Mouse (Mus musculus) MEL (cell line): ENCODE data around the gene Cpm. TPM values are rescaled to one million over a fixed set of nuclear protein-coding genes. Genes with fewer than 3 reads are reported as not detected.

Experiments
- DNase-seq: peaks from one replicate; pipeline ENCODE4 v3.0.0; 2011; ENCODE audit warnings: low read depth, low spot score
- H3K27ac ChIP-seq: 2 replicates; pipeline ENCODE4 v1.5.1; 2012; ENCODE audit warnings: low read depth, mild to moderate bottlenecking, control low read depth, low read length, moderate library complexity; ENCODE audit not compliant: control insufficient read depth
- H3K27me3 ChIP-seq, 2 experiments: fragments of 150-350 bp in 1 of 2; sonication (generic) in 1 of 2; 2 replicates each; pipeline ENCODE4 v1.6.1; 2012; ENCODE audit warnings: low read length in 2 of 2, mild to moderate bottlenecking in 2 of 2, improper control_type of control experiment in 1 of 2, moderate library complexity in 1 of 2; ENCODE audit not compliant: insufficient read depth in 2 of 2, control insufficient read depth in 1 of 2
- H3K36me3 ChIP-seq, 2 experiments: 2 replicates each; pipeline ENCODE4 v1.6.1; 2012 to 2014; ENCODE audit warnings: low read length in 2 of 2, improper control_type of control experiment in 1 of 2, inconsistent platforms in 1 of 2, mild to moderate bottlenecking in 1 of 2; ENCODE audit not compliant: insufficient read depth in 2 of 2, control insufficient read depth in 1 of 2
- H3K4me1 ChIP-seq, 2 experiments: fragments of 150-350 bp in 1 of 2; sonication (generic) in 1 of 2; 2 replicates each; pipeline ENCODE4 v1.6.1; 2012; ENCODE audit warnings: low read length in 2 of 2, improper control_type of control experiment in 1 of 2, mild to moderate bottlenecking in 1 of 2; ENCODE audit not compliant: insufficient read depth in 2 of 2, control insufficient read depth in 1 of 2
- H3K4me3 ChIP-seq, 2 experiments: fragments of 150-350 bp in 1 of 2; sonication (generic) in 1 of 2; 2 replicates each; pipeline ENCODE4 v1.5.1; 2012; ENCODE audit warnings: low read depth in 2 of 2, low read length in 2 of 2, mild to moderate bottlenecking in 2 of 2, moderate library complexity in 2 of 2, control low read depth in 1 of 2, improper control_type of control experiment in 1 of 2; ENCODE audit not compliant: control insufficient read depth in 1 of 2, insufficient read depth in 1 of 2
- H3K79me2 ChIP-seq: 2 replicates; pipeline ENCODE4 v1.6.1; 2012; ENCODE audit warnings: mild to moderate bottlenecking, low read length, moderate library complexity; ENCODE audit not compliant: control insufficient read depth, poor library complexity, insufficient read depth
- H3K9ac ChIP-seq: 2 replicates; pipeline ENCODE4 v1.6.1; 2012; ENCODE audit warnings: low read depth, mild to moderate bottlenecking, control low read depth, low read length, moderate library complexity; ENCODE audit not compliant: control insufficient read depth, poor library complexity, severe bottlenecking
- H3K9me3 ChIP-seq: fragments of 150-350 bp; sonication (generic); replicated peaks from 2 replicates; pipeline ENCODE4 v1.6.1; 2012; ENCODE audit warnings: mild to moderate bottlenecking, low read length, improper control_type of control experiment, moderate library complexity; ENCODE audit not compliant: insufficient read depth
- BHLHE40 ChIP-seq: IDR thresholded peaks from 2 replicates; pipeline ENCODE4 v1.6.1; 2012; ENCODE audit warnings: low read depth, mild to moderate bottlenecking, inconsistent platforms, low read length, improper control_type of control experiment, borderline replicate concordance
- CHD2 ChIP-seq: IDR thresholded peaks from 2 replicates; pipeline ENCODE4 v1.6.1; 2011; ENCODE audit warnings: low read length, improper control_type of control experiment
- CTCF ChIP-seq, 3 experiments: IDR thresholded peaks in 2 of 3; conservative IDR thresholded peaks in 1 of 3; 2 replicates each; pipeline ENCODE4 v1.5.1; 2011 to 2012; ENCODE audit warnings: low read length in 3 of 3, low read depth in 2 of 3, mild to moderate bottlenecking in 2 of 3, improper control_type of control experiment in 1 of 3, inconsistent platforms in 1 of 3, mixed read lengths in 1 of 3, moderate library complexity in 1 of 3; ENCODE audit not compliant: control insufficient read depth in 1 of 3, insufficient read depth in 1 of 3, poor library complexity in 1 of 3, severe bottlenecking in 1 of 3
- E2F4 ChIP-seq: IDR thresholded peaks from 2 replicates; pipeline ENCODE4 v1.6.1; 2011; ENCODE audit warnings: low read depth, low read length, improper control_type of control experiment, borderline replicate concordance
- ELF1 ChIP-seq: IDR thresholded peaks from 2 replicates; pipeline ENCODE4 v1.6.1; 2014; ENCODE audit warnings: low read depth, mild to moderate bottlenecking, inconsistent platforms, low read length, improper control_type of control experiment, moderate library complexity
- ETS1 ChIP-seq: IDR thresholded peaks from 2 replicates; pipeline ENCODE4 v1.6.1; 2012; ENCODE audit warnings: low read depth, mild to moderate bottlenecking, inconsistent platforms, low read length, improper control_type of control experiment, moderate library complexity
- GABPA ChIP-seq: IDR thresholded peaks from 2 replicates; pipeline ENCODE4 v1.6.1; 2012; ENCODE audit warnings: low read depth, mild to moderate bottlenecking, inconsistent platforms, low read length, improper control_type of control experiment, moderate library complexity
- GATA1 ChIP-seq: IDR thresholded peaks from 2 replicates; pipeline ENCODE4 v1.6.1; 2011; ENCODE audit warnings: low read depth, low read length, improper control_type of control experiment
- MAX ChIP-seq: IDR thresholded peaks from 2 replicates; pipeline ENCODE4 v1.6.1; 2011; ENCODE audit warnings: low read length, improper control_type of control experiment
- MAZ ChIP-seq: IDR thresholded peaks from 2 replicates; pipeline ENCODE4 v1.6.1; 2012; ENCODE audit warnings: low read depth, mild to moderate bottlenecking, inconsistent platforms, low read length, improper control_type of control experiment
- MEF2A ChIP-seq: IDR thresholded peaks from 2 replicates; pipeline ENCODE4 v1.6.1; 2014; ENCODE audit warnings: low read depth, mild to moderate bottlenecking, inconsistent platforms, low read length, improper control_type of control experiment; ENCODE audit not compliant: poor library complexity, insufficient replicate concordance, severe bottlenecking; ENCODE audit errors: extremely low read depth
- MXI1 ChIP-seq: IDR thresholded peaks from 2 replicates; pipeline ENCODE4 v1.6.1; 2011; ENCODE audit warnings: mild to moderate bottlenecking, low read depth, low read length, improper control_type of control experiment
- MYB ChIP-seq: IDR thresholded peaks from 2 replicates; pipeline ENCODE4 v1.6.1; 2011; ENCODE audit warnings: mild to moderate bottlenecking, low read depth, low read length, improper control_type of control experiment
- MYC ChIP-seq: IDR thresholded peaks from 2 replicates; pipeline ENCODE4 v1.6.1; 2011; ENCODE audit warnings: low read depth, mild to moderate bottlenecking, low read length, improper control_type of control experiment, moderate library complexity
- POLR2A ChIP-seq, 2 experiments: IDR thresholded peaks; 2 replicates each; pipeline ENCODE4 v1.6.1; 2011 to 2012; ENCODE audit warnings: low read length in 2 of 2, mild to moderate bottlenecking in 2 of 2, control low read depth in 1 of 2, improper control_type of control experiment in 1 of 2, low read depth in 1 of 2, moderate library complexity in 1 of 2; ENCODE audit not compliant: control insufficient read depth in 1 of 2, insufficient read depth in 1 of 2, poor library complexity in 1 of 2
- POLR2AphosphoS5 ChIP-seq: IDR thresholded peaks from 2 replicates; pipeline ENCODE4 v1.6.1; 2012; ENCODE audit warnings: low read depth, borderline replicate concordance, mild to moderate bottlenecking, inconsistent platforms, low read length, moderate library complexity, mixed read lengths
- SIN3A ChIP-seq: IDR thresholded peaks from 2 replicates; pipeline ENCODE4 v1.6.1; 2012; ENCODE audit warnings: low read length, improper control_type of control experiment, inconsistent platforms
- SMC3 ChIP-seq: IDR thresholded peaks from 2 replicates; pipeline ENCODE4 v1.6.1; 2011; ENCODE audit warnings: low read depth, low read length, improper control_type of control experiment
- TAL1 ChIP-seq: IDR thresholded peaks from 2 replicates; pipeline ENCODE4 v1.6.1; 2012; ENCODE audit warnings: mild to moderate bottlenecking, inconsistent platforms, low read length, moderate library complexity, mixed read lengths
- USF1 ChIP-seq: IDR thresholded peaks from 2 replicates; pipeline ENCODE4 v1.6.1; 2014; ENCODE audit warnings: low read depth, mild to moderate bottlenecking, inconsistent platforms, low read length, improper control_type of control experiment, moderate library complexity
- USF2 ChIP-seq, 2 experiments: IDR thresholded peaks; 2 replicates each; pipeline ENCODE4 v1.6.1; 2011 to 2012; ENCODE audit warnings: improper control_type of control experiment in 2 of 2, low read length in 2 of 2, borderline replicate concordance in 1 of 2, inconsistent platforms in 1 of 2, low read depth in 1 of 2, mild to moderate bottlenecking in 1 of 2; ENCODE audit not compliant: insufficient read depth in 1 of 2
- ZKSCAN1 ChIP-seq: IDR thresholded peaks from 2 replicates; pipeline ENCODE4 v1.6.1; 2012; ENCODE audit warnings: low read depth, mild to moderate bottlenecking, inconsistent platforms, low read length, improper control_type of control experiment, moderate library complexity
- polyA plus RNA-seq, 2 experiments: library from polyadenylated mRNA; stranded (reverse) in 1 of 2; unstranded in 1 of 2; fragments of >175 nt in 1 of 2; fragments of >200 nt in 1 of 2; gene quantifications; 2 replicates each; pipeline versions ENCODE4 v1.2.1 to v1.2.4; 2012; ENCODE audit warnings: low replicate concordance in 2 of 2, low read depth in 1 of 2; ENCODE audit not compliant: insufficient read length in 2 of 2, insufficient read depth in 1 of 2, missing spikeins in 1 of 2
- total RNA-seq: library from RNA; depleted of rRNA; stranded (reverse); fragments of 300-350 nt; gene quantifications from 2 replicates; pipeline ENCODE4 v1.2.3, GENCODE M21; 2012

Gene Cpm
- total and polyA plus RNA-seq, 3 experiments, result 0.04 to 0.40 TPM; not detected in 1

GRCm38 (mm10) chr10:117626840-117627615, 2.3 kb upstream of the Cpm start:
- H3K4me3 ChIP-seq, result no peak overlapping the region
- H3K36me3 ChIP-seq, result no peaks in the 10 kb centered on the region
- no peaks in the 10 kb centered on the region for H3K79me2 ChIP-seq
- H3K27me3 ChIP-seq, result no peaks in the 10 kb centered on the region
- no peaks in the 10 kb centered on the region for H3K4me1 ChIP-seq
- no peaks in the 10 kb centered on the region for H3K9me3 ChIP-seq
- no peak for TF ChIP-seq SIN3A
- no peak for TF ChIP-seq USF2 (IDR thresholded peaks at IDR 0.05; ENCODE audit: borderline replicate concordance in 1 of 2, insufficient read depth in 1 of 2, low read depth in 1 of 2, low read length in 2 of 2)
- no peak for TF ChIP-seq ETS1
- no peak for TF ChIP-seq CHD2
- no peak for TF ChIP-seq MYB
- no peak for TF ChIP-seq MXI1
- no peak for TF ChIP-seq MAZ
- TF ChIP-seq ZKSCAN1, result no peak
- no peak overlapping the region for H3K9ac ChIP-seq
- no peak for DNase-seq
- H3K27ac ChIP-seq, result no peak overlapping the region

GRCm38 (mm10) chr10:117627616-117627930, 1.7 kb upstream of the Cpm start:
- H3K27ac ChIP-seq, result no peak overlapping the region
- no peaks in the 10 kb centered on the region for H3K79me2 ChIP-seq
- DNase-seq, result no peak
- no peaks in the 10 kb centered on the region for H3K9me3 ChIP-seq
- H3K9ac ChIP-seq, result no peak overlapping the region
- no peak overlapping the region for H3K4me3 ChIP-seq
- H3K36me3 ChIP-seq, result no peaks in the 10 kb centered on the region
- TF ChIP-seq USF2 (IDR thresholded peaks at IDR 0.05; ENCODE audit: borderline replicate concordance in 1 of 2, insufficient read depth in 1 of 2, low read depth in 1 of 2, low read length in 2 of 2), result no peak
- TF ChIP-seq POLR2AphosphoS5, result no peak
- no peak for TF ChIP-seq MYB
- no peak for TF ChIP-seq MYC
- no peak for TF ChIP-seq SMC3
- TF ChIP-seq ELF1, result no peak
- no peaks in the 10 kb centered on the region for H3K4me1 ChIP-seq
- H3K27me3 ChIP-seq, result no peaks in the 10 kb centered on the region

- Histone ChIP-seq H3K27ac (no peak overlapping the region), H3K36me3 (no peaks in the 10 kb centered on the region), H3K9ac (no peak overlapping the region), H3K4me3 (no peak overlapping the region), H3K79me2 (no peaks in the 10 kb centered on the region), H3K27me3 (no peaks in the 10 kb centered on the region), H3K9me3 (no peaks in the 10 kb centered on the region), H3K4me1 (no peaks in the 10 kb centered on the region)
- no peak for TF ChIP-seq USF2 (IDR thresholded peaks at IDR 0.05; ENCODE audit: borderline replicate concordance in 1 of 2, insufficient read depth in 1 of 2, low read depth in 1 of 2, low read length in 2 of 2)
- no peak for TF ChIP-seq E2F4
- TF ChIP-seq USF1, result no peak
- TF ChIP-seq GATA1, result no peak
- TF ChIP-seq TAL1, result no peak
- no peak for TF ChIP-seq CTCF (IDR thresholded peaks at IDR 0.05 in 2 of 3, conservative IDR thresholded peaks at IDR 0.05 in 1 of 3; ENCODE audit: control insufficient read depth in 1 of 3, insufficient read depth in 1 of 3, low read depth in 2 of 3, low read length in 3 of 3, poor library complexity in 1 of 3, severe bottlenecking in 1 of 3)
- TF ChIP-seq MEF2A, result no peak
- no peak for TF ChIP-seq MYC
- no peak for TF ChIP-seq MAX
- no peak for TF ChIP-seq GABPA
- TF ChIP-seq MAZ, result no peak
- TF ChIP-seq ETS1, result no peak
- TF ChIP-seq BHLHE40, result no peak
- no peak for TF ChIP-seq POLR2A (IDR thresholded peaks at IDR 0.05; ENCODE audit: control insufficient read depth in 1 of 2, insufficient read depth in 1 of 2, low read depth in 1 of 2, low read length in 2 of 2, poor library complexity in 1 of 2)
- no peak for DNase-seq
These were observed 1.4 kb upstream of the Cpm start for GRCm38 (mm10) chr10:117627949-117628348.
